9 mouse cellular contexts compared by ENCODE assay signal in the genomic region with DNA sequence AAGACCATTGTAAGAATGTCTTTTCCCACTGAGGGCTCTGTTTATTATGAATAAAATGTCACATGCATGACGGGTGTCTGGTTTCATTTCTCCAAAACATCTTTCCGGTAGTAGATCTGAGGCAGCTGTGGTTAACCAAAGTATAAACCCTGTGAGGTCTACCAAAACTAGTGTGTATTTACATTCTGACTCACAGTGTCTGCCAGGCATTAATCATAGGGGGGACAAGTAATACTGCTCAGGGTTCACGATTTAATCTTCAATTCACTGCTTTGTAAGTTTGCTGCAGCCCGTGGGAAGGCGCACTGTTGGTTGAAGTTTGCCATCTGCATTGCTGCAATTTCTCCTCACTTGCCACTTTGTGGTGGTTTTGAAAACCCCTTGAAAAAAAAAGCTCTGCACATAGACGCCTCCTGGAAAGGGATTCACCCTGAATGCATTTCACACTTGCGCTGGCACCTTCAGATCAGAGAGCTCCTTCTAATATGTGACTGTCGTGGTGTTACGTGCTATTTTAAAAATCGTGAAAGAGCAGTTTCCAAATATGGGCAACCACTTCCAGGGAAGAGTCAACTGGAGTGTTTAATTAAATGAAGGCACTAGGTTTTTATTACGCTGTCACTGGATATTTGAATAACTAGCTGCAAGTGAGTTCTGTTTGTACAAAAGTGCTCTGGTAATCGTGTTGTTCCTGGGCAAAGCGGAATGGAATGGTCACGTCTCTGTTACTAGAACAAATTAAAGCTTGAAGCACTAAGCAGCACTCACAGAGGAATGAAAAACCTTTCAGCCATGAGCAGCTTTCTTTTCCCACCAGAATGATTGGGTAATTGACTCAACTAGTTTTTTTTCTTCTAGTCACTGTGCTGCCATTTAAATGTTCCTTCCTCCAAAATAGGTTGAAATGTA. TPM values are rescaled to one million over a fixed set of nuclear protein-coding genes. Genes with fewer than 3 reads are reported as not detected.
DNase-seq lines count a peak whose midpoint lies in the region; ATAC-seq and TF ChIP-seq lines count a peak whose summit lies in the region.
"Had no signal": no experiment of that assay in that cellular context is flagged by ENCODE, and none has a peak within 500 bp of the region (broad histone marks: within the 10 kb centered on the region; RNA-seq: fewer than 3 reads in every experiment).

No protein-coding gene starts in this region.

- no peaks in the 10 kb centered on the region for H3K27me3 ChIP-seq in lung, postnatal 0 days (replicated peaks; ENCODE audit: insufficient read depth, low read length)
- H3K27me3 ChIP-seq: liver, embryonic 15.5 days had no signal

- H3K27ac ChIP-seq in gastrocnemius, adult 2 months, result no peak overlapping the region
- no peak overlapping the region for H3K27ac ChIP-seq in lung, postnatal 0 days (ENCODE audit: low read length)
- H3K27ac ChIP-seq: liver, embryonic 15.5 days had no signal

- H3K4me1 ChIP-seq in lung, postnatal 0 days (ENCODE audit: insufficient read depth, low read depth, low read length), result no peaks in the 10 kb centered on the region; the same call in 1 of the 2 replicates
- H3K4me1 ChIP-seq: liver, embryonic 15.5 days had no signal

- TF ChIP-seq CTCF in gastrocnemius, adult 2 months (IDR thresholded peaks at IDR 0.05), result no peak
- no peak for TF ChIP-seq CTCF in lung, postnatal 0 days (IDR thresholded peaks at IDR 0.05)

- H3K36me3 ChIP-seq in lung, postnatal 0 days (ENCODE audit: insufficient read depth, low read length), result no peaks in the 10 kb centered on the region
- H3K36me3 ChIP-seq: liver, embryonic 15.5 days had no signal

- H3K9me3 ChIP-seq in lung, postnatal 0 days (ENCODE audit: low read length), result no peaks in the 10 kb centered on the region
- H3K9me3 ChIP-seq: liver, embryonic 15.5 days had no signal

- 27% methylated on average over 14 of the region's 14 CpGs for WGBS in lung, postnatal 0 days

- no peak overlapping the region for H3K9ac ChIP-seq in lung, postnatal 0 days (replicated peaks; ENCODE audit: low read depth)
- H3K9ac ChIP-seq: liver, embryonic 15.5 days had no signal

- H3K4me3 ChIP-seq in gastrocnemius, adult 2 months, result peak overlapping the region; percentile 53
- no peak overlapping the region for H3K4me3 ChIP-seq in lung, postnatal 0 days (ENCODE audit: low read depth, low read length)
- H3K4me3 ChIP-seq: liver, embryonic 15.5 days had no signal

- ATAC-seq in lung, postnatal 0 days, result peak; percentile 41
- ATAC-seq in cerebellum, adult (ENCODE audit: insufficient number of reproducible peaks, low FRiP score, low TSS enrichment), result no peak

- DNase-seq in gastrocnemius, adult 2 months, result no peak
- no peak for DNase-seq in gastrocnemius, postnatal 25 days
- DNase-seq in urinary bladder, postnatal 14 days (ENCODE audit: low spot score), result peak; percentile 20
- no peak for DNase-seq in urinary bladder, postnatal 4 days (ENCODE audit: low spot score in 2 of 2)
- peak; percentile 71 for DNase-seq in lung, postnatal 0 days (ENCODE audit: low spot score)
- peak; percentile 17 to 20 for DNase-seq in thymus, postnatal 36 days
- DNase-seq in gastrocnemius, adult 18-20 months (ENCODE audit: low spot score), result no peak

- TF ChIP-seq EP300 in lung, postnatal 0 days (IDR thresholded peaks at IDR 0.05), result peak; percentile 33; the same call in 1 of the 2 replicates

- H3K4me2 ChIP-seq in lung, postnatal 0 days (replicated peaks; ENCODE audit: low read depth, low read length), result peak overlapping the region; percentile 29
- H3K4me2 ChIP-seq: liver, embryonic 15.5 days had no signal

- intact Hi-C loops in gastrocnemius, adult 2 months (cut with DNase I), result no loop called here

RNA-seq across cellular contexts. Expression of a gene that starts 44.5 kb away (rescaled TPM):
- 10 to 100 TPM; 11.9 to 17.5 TPM for total RNA-seq in gastrocnemius, adult 2 months (2021)
- total RNA-seq in gastrocnemius, postnatal 25 days (2021), result 10 to 100 TPM; 12.4 to 15.0 TPM
- 37.5 and 44.2 TPM in 2 replicates for polyA plus RNA-seq in lung, postnatal 0 days (2015; fragmentation: Nextera tagmentation; extraction: Ambion mirVana)
- total RNA-seq in gastrocnemius, adult 18-20 months (2021), result 10 to 100 TPM; 11.8 to 14.9 TPM

Comparison
In these comparisons a context has a peak if more than half of its experiments do, and no peak if none do; other contexts are left out.
1. DNase-seq: peak in urinary bladder, postnatal 14 days (single experiment), lung, postnatal 0 days (single experiment) and thymus, postnatal 36 days (2 of 2); none in gastrocnemius, adult 2 months (single experiment), gastrocnemius, postnatal 25 days (single experiment), urinary bladder, postnatal 4 days (0 of 2) and gastrocnemius, adult 18-20 months (single experiment).